Mouse (Mus musculus): ENCODE data around the gene Itpk1. TPM values are rescaled to one million over a fixed set of nuclear protein-coding genes. Genes with fewer than 3 reads are reported as not detected.

Gene Itpk1
- polyA plus RNA-seq, 1 experiment from 2014 or later: 8.9 TPM

DNA sequence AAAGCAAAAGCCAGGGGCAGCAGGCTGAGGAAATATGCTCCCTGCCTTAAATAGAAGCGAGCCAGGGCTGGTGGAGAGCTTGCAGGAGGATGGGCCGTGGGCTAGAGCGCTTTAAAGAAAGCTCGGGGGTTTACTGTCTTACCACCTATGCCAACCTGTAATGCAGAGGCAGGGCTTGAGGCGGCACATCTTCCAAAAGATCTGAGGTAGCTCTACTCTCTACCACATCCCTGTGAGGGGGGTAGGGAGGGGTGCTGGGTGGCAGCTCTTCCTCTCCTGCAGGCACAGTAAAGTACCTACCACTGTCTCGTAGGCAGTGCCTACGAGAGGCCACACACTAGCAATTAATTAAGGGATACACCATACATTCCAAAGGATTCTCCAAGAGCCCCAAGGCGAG is 52.9 kb downstream of the Itpk1 start:
- Histone ChIP-seq H3K4me1 (replicated peaks) (peaks cover 43% of the 10 kb centered on the region), H3K9me3 (no peaks in the 10 kb centered on the region), H3K27ac (no peak overlapping the region), H3K27me3 (no peaks in the 10 kb centered on the region), H3K36me3 (no peaks in the 10 kb centered on the region), H3K4me2 (no peak overlapping the region), H3K9ac (replicated peaks) (no peak overlapping the region), H3K4me3 (replicated peaks) (no peak overlapping the region)
- WGBS: 59% methylated on average over 8 of the region's 8 CpGs
- no peak for ATAC-seq (ENCODE audit: insufficient number of reproducible peaks, insufficient read depth, low FRiP score, low TSS enrichment, low read depth)

DNA sequence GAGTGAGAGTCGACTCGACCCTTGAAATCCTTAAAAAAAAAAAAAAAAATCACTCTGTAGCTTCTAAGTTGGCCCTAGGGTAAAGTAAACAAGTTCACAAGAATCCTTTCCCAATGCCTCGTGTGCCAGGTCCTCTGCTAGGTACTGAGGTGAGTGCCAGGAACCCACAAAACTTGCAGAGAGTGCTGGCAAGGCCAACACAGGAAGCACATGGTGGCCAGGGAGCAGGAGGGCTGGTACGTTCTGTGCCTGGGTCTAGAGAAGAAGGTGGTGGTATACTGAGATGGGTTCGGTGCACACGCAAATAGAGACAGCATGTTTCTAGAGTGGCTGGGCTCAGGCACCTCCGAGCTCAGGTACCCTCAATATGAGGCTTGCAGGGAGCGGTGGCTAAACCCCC is 53.3 kb downstream of the Itpk1 start:
- H3K9me3 ChIP-seq: no peaks in the 10 kb centered on the region
- H3K27me3 ChIP-seq: no peaks in the 10 kb centered on the region
- peaks cover 48% of the 10 kb centered on the region for H3K4me1 ChIP-seq (replicated peaks)
- no peak overlapping the region for H3K9ac ChIP-seq (replicated peaks)
- 79% methylated on average over 8 of the region's 8 CpGs for WGBS
- no peak overlapping the region for H3K4me3 ChIP-seq (replicated peaks)
- H3K27ac ChIP-seq: no peak overlapping the region
- no peaks in the 10 kb centered on the region for H3K36me3 ChIP-seq
- H3K4me2 ChIP-seq: no peak overlapping the region
- no peak for ATAC-seq (ENCODE audit: insufficient number of reproducible peaks, insufficient read depth, low FRiP score, low TSS enrichment, low read depth)

DNA sequence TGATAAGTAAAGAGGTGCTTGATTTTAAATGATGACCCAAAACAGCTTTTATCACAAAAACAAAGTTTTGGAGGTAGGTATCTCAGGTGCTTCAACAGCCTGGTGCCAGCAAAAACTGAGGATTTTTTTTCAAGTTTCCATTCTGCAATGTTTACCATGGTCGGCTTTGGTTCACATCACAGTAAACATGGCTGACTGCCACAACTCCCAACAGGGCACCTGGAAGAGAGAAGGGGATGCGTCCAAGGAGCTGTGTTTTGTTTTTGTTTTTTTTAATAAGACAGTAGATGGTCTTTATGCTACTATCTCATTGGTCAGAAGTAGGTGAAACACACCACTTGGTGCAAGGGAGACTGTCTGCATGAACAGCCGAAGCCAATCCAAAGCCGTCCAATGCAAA is 54.1 kb downstream of the Itpk1 start:
- Histone ChIP-seq H3K4me2 (no peak overlapping the region), H3K27ac (no peak overlapping the region), H3K4me3 (replicated peaks) (no peak overlapping the region), H3K4me1 (replicated peaks) (peaks cover 43% of the 10 kb centered on the region), H3K36me3 (no peaks in the 10 kb centered on the region), H3K27me3 (no peaks in the 10 kb centered on the region; the same call in 1 of the 2 replicates), H3K9ac (replicated peaks) (no peak overlapping the region), H3K9me3 (no peaks in the 10 kb centered on the region)
- ATAC-seq (ENCODE audit: insufficient number of reproducible peaks, insufficient read depth, low FRiP score, low TSS enrichment, low read depth): no peak
- WGBS: 96% methylated on average over 4 of the region's 4 CpGs

DNA sequence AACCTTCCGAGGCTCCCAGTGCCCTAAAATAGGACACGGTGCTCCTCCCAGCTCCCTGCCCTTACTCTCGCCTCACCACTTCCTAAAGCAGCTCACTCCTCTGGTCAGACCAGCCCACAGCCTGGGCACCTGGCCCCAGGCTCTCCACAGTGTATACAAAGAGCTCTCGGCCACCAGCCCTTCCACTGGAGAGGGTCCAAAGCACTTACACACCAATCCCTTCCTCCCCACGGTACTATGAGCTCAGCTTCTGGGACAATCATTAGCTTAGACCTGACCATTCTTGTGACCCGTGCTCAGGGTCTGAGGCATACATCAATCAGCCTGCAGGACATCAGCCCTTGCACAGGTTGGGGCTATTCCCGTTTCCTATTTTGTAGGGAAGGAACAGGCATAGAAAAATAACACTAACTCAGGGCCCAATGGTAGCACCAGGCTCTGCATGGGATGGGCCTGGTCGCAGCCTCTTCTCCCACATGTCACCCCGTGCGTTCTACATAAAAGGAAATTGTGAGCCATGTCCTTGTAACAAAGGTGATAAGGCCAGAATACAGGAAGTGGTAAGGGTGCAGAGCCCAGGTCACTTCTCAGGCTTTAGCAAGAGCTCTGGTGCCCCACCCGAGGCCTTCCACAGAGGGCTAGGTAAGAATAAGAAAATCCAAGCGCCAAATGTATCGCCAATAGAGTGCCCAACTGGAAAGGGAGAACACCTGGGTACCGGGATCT is 56.7 kb downstream of the Itpk1 start:
- H3K4me3 ChIP-seq (replicated peaks): no peak overlapping the region
- ATAC-seq (ENCODE audit: insufficient number of reproducible peaks, insufficient read depth, low FRiP score, low TSS enrichment, low read depth): no peak
- no peaks in the 10 kb centered on the region for H3K9me3 ChIP-seq
- peaks cover 27% of the 10 kb centered on the region for H3K4me1 ChIP-seq (replicated peaks)
- H3K27me3 ChIP-seq: no peaks in the 10 kb centered on the region; the same call in 1 of the 2 replicates
- H3K4me2 ChIP-seq: no peak overlapping the region
- no peak overlapping the region for H3K9ac ChIP-seq (replicated peaks)
- H3K36me3 ChIP-seq: no peaks in the 10 kb centered on the region
- no peak overlapping the region for H3K27ac ChIP-seq
- 80% methylated on average over 14 of the region's 14 CpGs for WGBS

DNA sequence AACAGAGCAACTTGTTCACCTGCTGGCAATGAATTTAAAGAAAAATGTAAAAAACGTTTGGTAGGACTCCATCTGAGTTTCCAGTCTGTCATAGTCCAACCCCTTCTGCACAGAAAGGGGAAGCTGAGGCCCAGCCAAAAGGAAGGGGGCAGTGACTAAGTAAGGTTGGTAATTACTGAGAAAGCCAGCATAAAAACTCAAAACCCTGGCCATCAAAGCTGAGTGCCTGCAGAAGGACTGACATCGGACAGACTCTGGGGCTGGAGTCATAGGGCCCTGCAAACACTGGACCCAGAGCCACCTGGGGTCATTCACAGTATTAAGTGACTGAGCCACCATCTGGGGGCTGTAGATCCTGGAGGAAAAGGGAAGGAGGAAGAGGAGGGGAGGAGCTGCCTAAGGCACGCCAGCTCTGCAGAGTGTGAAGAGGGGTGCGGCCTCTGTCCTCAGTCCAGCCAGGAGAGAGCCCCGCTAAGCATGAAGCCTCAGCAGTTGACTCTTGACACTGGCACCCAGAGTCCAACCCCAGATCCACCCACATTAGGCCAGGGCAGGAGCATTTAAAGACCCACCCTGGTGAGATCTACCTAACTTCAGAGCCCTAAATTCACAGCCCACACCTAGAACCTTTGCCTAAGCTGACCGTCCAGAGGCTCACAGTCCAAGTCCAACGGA is 58.0 kb downstream of the Itpk1 start:
- Histone ChIP-seq H3K4me1 (replicated peaks) (peaks cover 24% of the 10 kb centered on the region), H3K4me3 (replicated peaks) (no peak overlapping the region), H3K27ac (no peak overlapping the region), H3K9ac (replicated peaks) (no peak overlapping the region), H3K4me2 (no peak overlapping the region), H3K9me3 (no peaks in the 10 kb centered on the region), H3K36me3 (no peaks in the 10 kb centered on the region), H3K27me3 (no peaks in the 10 kb centered on the region; the same call in 1 of the 2 replicates)
- WGBS: 72% methylated on average over 7 of the region's 7 CpGs
- ATAC-seq (ENCODE audit: insufficient number of reproducible peaks, insufficient read depth, low FRiP score, low TSS enrichment, low read depth): no peak

DNA sequence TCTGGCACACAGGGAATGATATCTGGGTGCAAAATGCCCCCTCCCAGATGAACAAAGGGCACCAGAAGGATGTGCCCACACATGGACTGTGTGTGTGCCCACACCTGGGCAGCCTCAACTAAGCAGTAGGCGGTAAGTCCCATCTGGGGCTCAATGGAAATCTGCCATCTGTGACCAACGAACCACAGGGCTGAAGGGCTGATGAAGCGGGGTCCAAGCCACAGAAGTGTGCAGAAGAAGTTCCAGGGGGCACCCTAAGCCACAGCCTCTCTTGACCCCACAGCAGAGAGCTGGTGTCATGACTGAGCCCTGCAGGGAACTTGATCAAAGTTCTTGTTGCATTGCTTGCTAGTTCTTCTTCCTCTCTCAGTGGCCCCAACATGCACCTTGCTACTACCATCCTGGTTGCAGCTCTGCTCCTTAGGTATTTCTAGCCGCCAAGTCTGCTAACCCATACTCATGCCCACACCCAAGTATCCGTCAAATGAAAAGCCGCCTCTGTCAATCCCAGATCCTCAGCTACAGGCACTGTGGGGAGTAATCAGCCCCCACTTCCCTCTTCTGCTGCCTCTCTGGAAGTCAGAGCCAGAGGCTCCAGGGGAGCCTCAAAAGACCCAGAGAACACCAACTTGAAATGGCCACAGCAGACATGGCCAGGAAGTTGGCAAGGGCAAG is 58.7 kb downstream of the Itpk1 start:
- Histone ChIP-seq H3K4me3 (replicated peaks) (no peak overlapping the region), H3K36me3 (no peaks in the 10 kb centered on the region), H3K4me2 (no peak overlapping the region), H3K9ac (replicated peaks) (no peak overlapping the region), H3K27ac (no peak overlapping the region), H3K27me3 (no peaks in the 10 kb centered on the region; the same call in 1 of the 2 replicates), H3K9me3 (no peaks in the 10 kb centered on the region), H3K4me1 (replicated peaks) (peaks cover 24% of the 10 kb centered on the region)
- 93% methylated on average over 6 of the region's 6 CpGs for WGBS
- no peak for ATAC-seq (ENCODE audit: insufficient number of reproducible peaks, insufficient read depth, low FRiP score, low TSS enrichment, low read depth)

DNA sequence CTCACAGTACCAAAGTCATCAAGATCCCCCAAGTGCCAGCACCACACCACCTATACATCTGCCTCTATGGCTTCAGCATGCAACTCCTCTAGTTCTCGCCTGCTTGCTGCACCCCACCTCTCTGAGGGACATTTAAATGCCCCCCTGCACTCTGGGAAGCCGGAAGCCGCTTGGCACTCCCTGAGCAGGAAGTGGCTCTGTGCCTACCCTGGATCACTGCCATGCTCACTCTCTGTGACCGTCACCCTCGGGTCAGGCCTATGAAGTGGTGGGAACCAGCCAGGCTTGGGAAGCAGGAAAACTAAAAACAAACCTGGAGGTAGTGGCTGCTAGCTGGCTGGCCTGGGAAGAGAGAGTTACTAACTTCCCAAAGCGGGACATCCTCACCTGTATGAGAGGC is 61.4 kb downstream of the Itpk1 start:
- Histone ChIP-seq H3K27ac (no peak overlapping the region), H3K27me3 (no peaks in the 10 kb centered on the region; the same call in 1 of the 2 replicates), H3K9ac (replicated peaks) (no peak overlapping the region), H3K4me3 (replicated peaks) (no peak overlapping the region), H3K4me1 (replicated peaks) (peaks cover 39% of the 10 kb centered on the region), H3K36me3 (no peaks in the 10 kb centered on the region), H3K4me2 (no peak overlapping the region), H3K9me3 (no peaks in the 10 kb centered on the region)
- no peak for ATAC-seq (ENCODE audit: insufficient number of reproducible peaks, insufficient read depth, low FRiP score, low TSS enrichment, low read depth)
- 93% methylated on average over 6 of the region's 6 CpGs for WGBS

DNA sequence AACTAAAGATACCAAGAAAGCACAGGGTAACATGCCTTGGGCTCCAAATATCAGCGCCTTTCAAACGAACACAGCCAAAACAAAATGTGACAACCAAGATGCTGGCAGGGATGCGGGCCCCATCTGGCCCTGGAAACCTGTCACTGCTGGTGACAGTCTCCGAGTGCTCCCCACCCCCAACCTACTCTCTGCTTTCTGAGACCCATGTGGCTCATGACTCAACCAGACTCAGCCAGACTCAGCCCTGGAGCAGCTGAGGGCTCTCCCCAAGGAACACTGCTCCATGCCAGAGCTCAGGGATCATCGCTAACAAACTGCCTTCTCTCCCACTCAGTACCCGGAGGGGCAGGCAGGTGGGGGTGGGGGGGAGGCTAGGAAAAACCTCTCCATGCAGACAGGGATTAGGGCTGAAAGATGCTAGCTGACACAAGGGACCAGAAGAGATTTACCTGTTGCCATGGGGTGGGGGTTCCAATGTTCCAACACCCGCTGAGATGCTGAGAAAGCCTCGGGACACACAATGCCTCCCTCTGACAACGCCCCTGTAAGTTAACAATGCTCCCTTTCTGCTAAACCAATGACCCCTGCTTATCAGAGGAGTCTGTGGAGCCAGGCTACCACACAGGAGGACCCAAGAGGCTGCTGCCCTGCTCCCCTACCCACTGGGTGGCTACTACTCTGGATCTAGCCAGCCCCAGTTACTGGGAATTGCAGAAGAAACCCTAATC is 64.1 kb downstream of the Itpk1 start:
- Histone ChIP-seq H3K4me3 (replicated peaks) (no peak overlapping the region), H3K36me3 (no peaks in the 10 kb centered on the region), H3K9me3 (no peaks in the 10 kb centered on the region), H3K27ac (no peak overlapping the region), H3K4me1 (replicated peaks) (peaks cover 23% of the 10 kb centered on the region), H3K4me2 (no peak overlapping the region), H3K27me3 (no peaks in the 10 kb centered on the region), H3K9ac (replicated peaks) (no peak overlapping the region)
- 0 out of 2 replicates have a peak, but pooled peaks have one; percentile 43 for ATAC-seq (ENCODE audit: insufficient number of reproducible peaks, insufficient read depth, low FRiP score, low TSS enrichment, low read depth)
- WGBS: 67% methylated on average over 9 of the region's 9 CpGs

DNA sequence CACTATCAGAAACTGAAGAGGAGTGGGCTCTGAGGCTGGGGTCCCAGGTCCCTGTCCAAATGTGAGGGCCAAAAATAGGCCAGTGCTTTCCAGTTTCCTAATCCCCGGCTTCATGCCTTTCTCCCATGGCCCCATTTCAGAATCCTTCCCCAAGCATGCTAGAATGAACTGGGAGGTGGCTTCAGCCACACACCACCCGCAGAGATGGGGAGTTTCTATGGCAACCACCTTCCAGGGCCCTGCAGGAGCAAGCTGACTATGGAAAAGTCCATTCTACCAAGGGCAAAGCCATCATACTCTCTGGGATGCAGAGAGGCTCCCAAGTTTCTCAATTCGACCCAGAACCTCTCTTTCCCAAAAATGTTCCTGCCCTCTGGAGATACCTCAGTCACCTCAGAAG is 65.9 kb downstream of the Itpk1 start:
- Histone ChIP-seq H3K27me3 (no peaks in the 10 kb centered on the region), H3K27ac (no peak overlapping the region), H3K4me3 (replicated peaks) (no peak overlapping the region), H3K36me3 (no peaks in the 10 kb centered on the region), H3K4me1 (replicated peaks) (peaks cover 23% of the 10 kb centered on the region), H3K9me3 (no peaks in the 10 kb centered on the region), H3K9ac (replicated peaks) (no peak overlapping the region), H3K4me2 (no peak overlapping the region)
- WGBS: 70% methylated on average over 3 of the region's 3 CpGs
- no peak for ATAC-seq (ENCODE audit: insufficient number of reproducible peaks, insufficient read depth, low FRiP score, low TSS enrichment, low read depth)

DNA sequence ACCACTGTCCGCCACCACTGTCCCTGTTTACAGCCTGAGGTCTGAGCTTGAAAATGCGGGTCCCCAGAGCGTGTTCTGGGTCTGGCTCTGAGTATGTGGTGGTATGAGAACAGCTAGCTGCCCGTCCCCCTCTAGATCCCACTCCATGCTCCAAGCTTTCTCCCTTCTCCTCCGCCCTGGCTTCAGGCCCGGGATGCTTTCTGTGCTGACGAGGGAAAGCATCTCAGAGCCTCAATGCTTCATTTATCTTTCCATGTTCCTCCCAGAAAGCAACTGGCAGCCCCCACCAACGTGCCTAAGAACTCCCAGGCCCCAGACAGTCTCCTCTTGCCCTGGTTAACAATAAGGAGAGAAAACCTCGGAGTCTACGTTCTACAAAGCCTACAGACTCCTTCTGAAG is 67.5 kb downstream of the Itpk1 start:
- Histone ChIP-seq H3K36me3 (no peaks in the 10 kb centered on the region), H3K27ac (no peak overlapping the region), H3K4me1 (replicated peaks) (peaks cover 20% of the 10 kb centered on the region), H3K4me3 (replicated peaks) (no peak overlapping the region), H3K27me3 (no peaks in the 10 kb centered on the region), H3K4me2 (no peak overlapping the region), H3K9ac (replicated peaks) (no peak overlapping the region), H3K9me3 (no peaks in the 10 kb centered on the region)
- WGBS: 87% methylated on average over 10 of the region's 10 CpGs
- ATAC-seq (ENCODE audit: insufficient number of reproducible peaks, insufficient read depth, low FRiP score, low TSS enrichment, low read depth): no peak

Measured in limb, embryonic 12.5 days (tissue).